Mouse (Mus musculus) midbrain, postnatal 0 days (tissue): ENCODE measurements around the gene Dcaf8. TPM values are rescaled to one million over a fixed set of nuclear protein-coding genes. Genes with fewer than 3 reads are reported as not detected.

Experiments used
- ATAC-seq: fragments of 200-750 bp; cut with Nextera tagmentation; 2 replicates; pipeline ENCODE4 v1.8.0; 2017; ENCODE audit warnings: moderate number of reproducible peaks, mild to moderate bottlenecking, moderate TSS enrichment, moderate library complexity; ENCODE audit not compliant: low FRiP score
- DNase-seq: peaks from one replicate; pipeline ENCODE4 v3.0.0-alpha.2; 2015; ENCODE audit warnings: low spot score
- H3K27ac ChIP-seq: fragments of 300-500 bp; sonication (generic); 2 replicates; pipeline ENCODE4 v1.5.1; 2014; ENCODE audit warnings: low read depth, mild to moderate bottlenecking, low read length, mixed read lengths
- H3K27me3 ChIP-seq: fragments of 300-500 bp; sonication (generic); 2 replicates; pipeline ENCODE4 v1.6.1; 2014; ENCODE audit warnings: low read length, control low read depth, mixed read lengths; ENCODE audit not compliant: insufficient read depth
- H3K36me3 ChIP-seq: fragments of 300-500 bp; sonication (generic); 2 replicates; pipeline ENCODE4 v1.6.1; 2014; ENCODE audit warnings: low read length, control low read depth, mixed read lengths; ENCODE audit not compliant: insufficient read depth
- H3K4me1 ChIP-seq: fragments of 300-500 bp; sonication (generic); 2 replicates; pipeline ENCODE4 v1.6.1; 2014; ENCODE audit warnings: mild to moderate bottlenecking, control low read depth, antibody characterized with exemption, low read length, mixed read lengths; ENCODE audit not compliant: insufficient read depth
- H3K4me2 ChIP-seq: fragments of 300-500 bp; sonication (generic); 2 replicates; pipeline ENCODE4 v1.6.1; 2014; ENCODE audit warnings: low read depth, mild to moderate bottlenecking, low read length, mixed read lengths; ENCODE audit not compliant: poor library complexity, severe bottlenecking
- H3K4me3 ChIP-seq: fragments of 300-500 bp; sonication (generic); 2 replicates; pipeline ENCODE4 v1.5.1; 2014; ENCODE audit warnings: low read depth, mild to moderate bottlenecking, low read length, moderate library complexity
- H3K9ac ChIP-seq: fragments of 300-500 bp; sonication (generic); replicated peaks from 2 replicates; pipeline ENCODE4 v1.6.1; 2014; ENCODE audit warnings: mild to moderate bottlenecking, low read length, moderate library complexity, mixed read lengths; ENCODE audit not compliant: poor library complexity, severe bottlenecking
- H3K9me3 ChIP-seq: fragments of 300-500 bp; sonication (generic); 2 replicates; pipeline ENCODE4 v1.6.1; 2016; ENCODE audit warnings: low read length, control low read depth
- CTCF ChIP-seq: IDR thresholded peaks from 2 replicates; pipeline ENCODE4 v1.5.1; 2016; ENCODE audit warnings: antibody characterized with exemption, mild to moderate bottlenecking
- WGBS: fragments of 180-500 bp; shearing (Covaris S2); extraction: QIAGEN DNeasy Blood & Tissue Kit; methylation state at CpG from one replicate; pipeline ENCODE4 v1.1.7; 2014; 5-methylcytosine and 5-hydroxymethylcytosine counted together
- polyA plus RNA-seq: library from polyadenylated mRNA; unstranded; fragments of >200 nt; fragmentation: Nextera tagmentation; extraction: Ambion mirVana; gene quantifications from 2 replicates; pipeline ENCODE4 v1.2.1, GENCODE M21; 2015
- total RNA-seq: library from RNA; depleted of rRNA; stranded (reverse); fragments of >200 nt; gene quantifications from 2 replicates; pipeline ENCODE4 v1.2.3, GENCODE M21; 2014

The Dcaf8 gene
- total and polyA plus RNA-seq, 2 experiments from 2014 or later, result 64.6 to 66.8 TPM

DNA sequence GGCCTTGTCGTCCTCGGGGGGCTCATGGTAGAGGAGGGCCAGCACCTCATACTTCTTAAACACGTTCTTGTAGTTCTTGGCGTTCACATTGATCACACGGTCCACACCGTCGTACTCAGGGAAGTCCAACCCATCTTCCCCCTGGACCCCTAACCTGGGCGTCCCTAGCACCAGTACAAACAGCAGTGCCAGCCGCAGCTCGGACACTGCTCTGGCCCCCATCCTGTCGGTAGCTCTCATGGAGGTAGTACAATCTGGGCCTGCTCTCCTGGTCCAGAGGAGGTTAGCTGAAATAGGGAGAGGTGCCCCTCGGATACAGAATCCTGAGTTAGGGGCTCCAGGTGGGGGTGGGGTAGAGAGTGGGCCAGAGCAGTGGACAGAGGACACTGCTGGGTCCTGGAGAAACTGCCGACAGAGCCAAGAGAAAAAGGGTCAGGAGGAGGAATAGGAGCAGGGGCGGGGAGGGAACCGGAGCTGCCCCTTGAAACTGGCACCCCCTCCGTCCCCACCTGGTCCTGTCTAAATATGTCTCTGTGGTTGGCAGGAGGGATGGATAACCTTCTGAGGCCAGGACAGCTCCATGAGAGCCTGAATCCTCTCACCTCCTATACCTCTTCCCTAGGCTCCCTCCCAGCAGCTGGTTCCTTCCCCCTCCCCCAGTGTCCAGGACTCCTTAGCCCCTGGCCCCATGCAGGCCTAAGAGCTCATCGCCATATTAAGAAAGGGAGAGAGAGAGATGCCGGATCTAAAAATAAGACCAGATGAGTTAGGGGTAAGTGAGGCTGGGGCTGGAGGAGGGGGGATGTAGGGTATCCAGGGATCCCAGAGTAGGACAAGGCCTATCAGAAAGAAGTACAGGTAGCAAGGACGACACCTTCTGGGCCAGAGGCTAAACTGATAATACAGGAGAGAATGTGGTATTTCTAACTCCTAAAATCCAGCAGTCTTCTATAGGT, 71.8 kb downstream of the Dcaf8 start, which contains the start of gene Casq1:
Gene Casq1, minus strand, starts transcription at position 418 of the 956 bp plus-strand sequence.
- no peak for TF ChIP-seq CTCF
- Histone ChIP-seq H3K9me3 (no peaks in the 10 kb centered on the region), H3K9ac (no peak within 1 kb of the TSS), H3K27ac (no peak within 1 kb of the TSS; the same call in 1 of the 2 replicates), H3K4me1 (peaks cover 15% of the 10 kb centered on the region), H3K4me2 (no peak within 1 kb of the TSS), H3K27me3 (no peaks in the 10 kb centered on the region), H3K4me3 (no peak within 1 kb of the TSS), H3K36me3 (no peaks in the 10 kb centered on the region)
- WGBS, result 77% methylated on average over 19 of the region's 19 CpGs
- DNase-seq, result no peak
- ATAC-seq, result no peak

- H3K9ac ChIP-seq, result no peak overlapping the region
- no peak overlapping the region; the same call in 1 of the 2 replicates for H3K27ac ChIP-seq
- no peaks in the 10 kb centered on the region for H3K36me3 ChIP-seq
- no peaks in the 10 kb centered on the region for H3K27me3 ChIP-seq
- no peaks in the 10 kb centered on the region for H3K9me3 ChIP-seq
- ATAC-seq (peak; percentile 21; the same call in 1 of the 2 replicates), DNase-seq (peak; percentile 88)
- no peak overlapping the region for H3K4me3 ChIP-seq
- H3K4me1 ChIP-seq, result peaks cover 15% of the 10 kb centered on the region
- 29% methylated on average over 10 of the region's 10 CpGs for WGBS
- H3K4me2 ChIP-seq, result no peak overlapping the region
- TF ChIP-seq CTCF, result no peak
Observed at GRCm38 (mm10) chr1:172220414-172220813, 72.5 kb downstream of the Dcaf8 start.

DNA sequence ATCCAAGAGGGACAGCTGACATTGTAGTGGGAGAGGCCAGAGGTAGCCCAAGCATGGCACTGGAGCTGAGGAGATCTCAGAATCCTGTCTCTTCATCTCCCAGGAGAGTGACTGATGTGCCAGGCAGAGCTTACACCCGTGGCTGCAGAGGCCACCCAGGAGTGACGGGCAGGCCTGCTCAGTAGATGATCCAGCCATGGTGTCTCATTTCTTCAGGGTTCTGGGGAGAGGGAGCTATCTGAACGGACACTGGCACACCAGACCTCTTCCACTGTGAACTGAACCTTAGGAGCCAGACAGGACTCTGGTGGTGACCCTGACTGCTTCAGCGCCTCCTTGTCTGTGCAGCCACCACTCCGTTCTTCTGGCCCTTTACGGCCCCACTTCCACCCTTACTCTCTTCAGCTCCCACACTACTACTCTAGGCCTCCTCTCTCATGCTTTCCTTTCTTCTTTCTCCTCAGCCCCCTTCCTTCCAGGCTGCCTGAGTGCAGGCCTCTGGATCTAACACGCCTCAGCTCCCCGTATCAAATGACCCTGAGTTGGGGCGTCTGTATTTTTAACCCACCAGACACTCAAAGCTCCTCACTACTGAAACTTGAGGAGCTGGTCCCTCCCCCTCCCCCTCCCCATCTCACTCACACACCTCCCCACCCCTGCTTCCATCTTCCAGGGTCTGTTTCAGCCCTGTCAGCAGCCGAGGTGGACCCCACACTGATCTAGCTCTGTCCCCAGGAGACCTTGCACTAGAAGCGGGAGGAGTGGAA, 73.6 kb downstream of the Dcaf8 start:
- ATAC-seq, result no peak
- H3K9ac ChIP-seq, result no peak overlapping the region
- H3K27me3 ChIP-seq, result no peaks in the 10 kb centered on the region
- no peak overlapping the region for H3K4me2 ChIP-seq
- no peak for TF ChIP-seq CTCF
- no peak overlapping the region for H3K4me3 ChIP-seq
- no peak overlapping the region for H3K27ac ChIP-seq
- H3K9me3 ChIP-seq, result no peaks in the 10 kb centered on the region
- peaks cover 15% of the 10 kb centered on the region for H3K4me1 ChIP-seq
- DNase-seq, result no peak
- WGBS, result 48% methylated on average over 11 of the region's 11 CpGs
- H3K36me3 ChIP-seq, result no peaks in the 10 kb centered on the region

- Histone ChIP-seq H3K4me2 (no peak overlapping the region), H3K27ac (no peak overlapping the region)
Observed at GRCm38 (mm10) chr1:172228209-172228608, 80.3 kb downstream of the Dcaf8 start.

GRCm38 (mm10) chr1:172229215-172229614, 81.3 kb downstream of the Dcaf8 start:
- Histone ChIP-seq H3K4me3 (no peak overlapping the region), H3K27ac (no peak overlapping the region), H3K9ac (no peak overlapping the region), H3K27me3 (no peaks in the 10 kb centered on the region), H3K4me2 (no peak overlapping the region), H3K9me3 (no peaks in the 10 kb centered on the region), H3K4me1 (no peaks in the 10 kb centered on the region), H3K36me3 (no peaks in the 10 kb centered on the region)
- no peak for TF ChIP-seq CTCF
- no peak for ATAC-seq
- DNase-seq, result no peak
- WGBS, result 93% methylated on average over 1 of the region's 1 CpGs

More at GRCm38 (mm10) chr1:172228209-172228608, 80.3 kb downstream of the Dcaf8 start:
- no peak for TF ChIP-seq CTCF
- Histone ChIP-seq H3K9ac (no peak overlapping the region), H3K4me1 (no peaks in the 10 kb centered on the region), H3K27me3 (no peaks in the 10 kb centered on the region), H3K36me3 (no peaks in the 10 kb centered on the region), H3K9me3 (no peaks in the 10 kb centered on the region), H3K4me3 (no peak overlapping the region)
- DNase-seq (no peak), ATAC-seq (no peak)
- WGBS, result 73% methylated on average over 2 of the region's 2 CpGs
